Mouse (Mus musculus): Measurements from ENCODE around the gene Sap18b. TPM values are rescaled to one million over a fixed set of nuclear protein-coding genes. Genes with fewer than 3 reads are reported as not detected.

The Sap18b gene
- polyA plus RNA-seq, 1 experiment, result 164 TPM

- Histone ChIP-seq H3K27ac (ENCODE audit: insufficient read depth, low read length) (no peak overlapping the region), H3K4me1 (ENCODE audit: control insufficient read depth, insufficient read depth, low read length) (peaks cover 6% of the 10 kb centered on the region; the same call in 1 of the 2 replicates), H3K4me3 (ENCODE audit: insufficient read depth, low read length) (no peak overlapping the region)
- no peak for TF ChIP-seq POLR2A (IDR thresholded peaks at IDR 0.05; ENCODE audit: low read depth, low read length)
- no peak for TF ChIP-seq CTCF (IDR thresholded peaks at IDR 0.05; ENCODE audit: borderline replicate concordance, insufficient read depth, low read length)
These were observed 22.9 kb upstream of the Sap18b start for GRCm38 (mm10) chr8:95802231-95802630.

- H3K4me3 ChIP-seq (ENCODE audit: insufficient read depth, low read length), result peak overlapping the region; percentile 98; the same call in 1 of the 2 replicates
- H3K27ac ChIP-seq (ENCODE audit: insufficient read depth, low read length), result no peak overlapping the region
- H3K4me1 ChIP-seq (ENCODE audit: control insufficient read depth, insufficient read depth, low read length), result peaks cover 6% of the 10 kb centered on the region; the same call in 1 of the 2 replicates
- TF ChIP-seq POLR2A (IDR thresholded peaks at IDR 0.05; ENCODE audit: low read depth, low read length), result no peak
- TF ChIP-seq CTCF (IDR thresholded peaks at IDR 0.05; ENCODE audit: borderline replicate concordance, insufficient read depth, low read length), result no peak
These were observed 19.7 kb upstream of the Sap18b start for GRCm38 (mm10) chr8:95805482-95805881.

GRCm38 (mm10) chr8:95806461-95807191 lies 18.5 kb upstream of the Sap18b start:
- Histone ChIP-seq H3K4me3 (ENCODE audit: insufficient read depth, low read length) (peak overlapping the region; percentile 98), H3K4me1 (ENCODE audit: control insufficient read depth, insufficient read depth, low read length) (peaks cover 6% of the 10 kb centered on the region; the same call in 1 of the 2 replicates), H3K27ac (ENCODE audit: insufficient read depth, low read length) (peak overlapping the region; percentile 43; the same call in 1 of the 2 replicates)
- no peak for TF ChIP-seq POLR2A (IDR thresholded peaks at IDR 0.05; ENCODE audit: low read depth, low read length)
- no peak for TF ChIP-seq CTCF (IDR thresholded peaks at IDR 0.05; ENCODE audit: borderline replicate concordance, insufficient read depth, low read length)

- Histone ChIP-seq H3K27ac (ENCODE audit: insufficient read depth, low read length) (peak within 1 kb of the TSS; percentile 92), H3K4me1 (ENCODE audit: control insufficient read depth, insufficient read depth, low read length) (peaks cover 6% of the 10 kb centered on the region; the same call in 1 of the 2 replicates), H3K4me3 (ENCODE audit: insufficient read depth, low read length) (peak within 1 kb of the TSS; percentile 98)
- TF ChIP-seq CTCF (IDR thresholded peaks at IDR 0.05; ENCODE audit: borderline replicate concordance, insufficient read depth, low read length), result no peak
- TF ChIP-seq POLR2A (IDR thresholded peaks at IDR 0.05; ENCODE audit: low read depth, low read length), result peak; percentile 62; the same call in 1 of the 2 replicates
These were observed 17.8 kb upstream of the Sap18b start, which contains the start of gene Cnot1 for GRCm38 (mm10) chr8:95807331-95807843. Gene Cnot1, minus strand, starts transcription at chr8:95807464.

GRCm38 (mm10) chr8:95807861-95808260 lies 17.3 kb upstream of the Sap18b start:
- TF ChIP-seq CTCF (IDR thresholded peaks at IDR 0.05; ENCODE audit: borderline replicate concordance, insufficient read depth, low read length), result no peak
- peak; percentile 82 for TF ChIP-seq POLR2A (IDR thresholded peaks at IDR 0.05; ENCODE audit: low read depth, low read length)
- Histone ChIP-seq H3K4me1 (ENCODE audit: control insufficient read depth, insufficient read depth, low read length) (peaks cover 6% of the 10 kb centered on the region; the same call in 1 of the 2 replicates), H3K27ac (ENCODE audit: insufficient read depth, low read length) (peak overlapping the region; percentile 92), H3K4me3 (ENCODE audit: insufficient read depth, low read length) (peak overlapping the region; percentile 68)

- Histone ChIP-seq H3K4me1 (ENCODE audit: control insufficient read depth, insufficient read depth, low read length) (peaks cover 6% of the 10 kb centered on the region; the same call in 1 of the 2 replicates), H3K27ac (ENCODE audit: insufficient read depth, low read length) (no peak overlapping the region)
These were observed 16.5 kb upstream of the Sap18b start for GRCm38 (mm10) chr8:95808631-95809030.

GRCm38 (mm10) chr8:95809116-95809515 lies 16.0 kb upstream of the Sap18b start:
- Histone ChIP-seq H3K4me1 (ENCODE audit: control insufficient read depth, insufficient read depth, low read length) (peaks cover 6% of the 10 kb centered on the region; the same call in 1 of the 2 replicates), H3K27ac (ENCODE audit: insufficient read depth, low read length) (no peak overlapping the region), H3K4me3 (ENCODE audit: insufficient read depth, low read length) (no peak overlapping the region)
- TF ChIP-seq POLR2A (IDR thresholded peaks at IDR 0.05; ENCODE audit: low read depth, low read length), result no peak
- TF ChIP-seq CTCF (IDR thresholded peaks at IDR 0.05; ENCODE audit: borderline replicate concordance, insufficient read depth, low read length), result no peak

More at GRCm38 (mm10) chr8:95808631-95809030, 16.5 kb upstream of the Sap18b start:
- TF ChIP-seq POLR2A (IDR thresholded peaks at IDR 0.05; ENCODE audit: low read depth, low read length) (no peak), CTCF (IDR thresholded peaks at IDR 0.05; ENCODE audit: borderline replicate concordance, insufficient read depth, low read length) (no peak)
- H3K4me3 ChIP-seq (ENCODE audit: insufficient read depth, low read length), result no peak overlapping the region

- H3K4me3 ChIP-seq (ENCODE audit: insufficient read depth, low read length), result no peak overlapping the region
- H3K27ac ChIP-seq (ENCODE audit: insufficient read depth, low read length), result no peak overlapping the region
- TF ChIP-seq CTCF (IDR thresholded peaks at IDR 0.05; ENCODE audit: borderline replicate concordance, insufficient read depth, low read length), result no peak
- no peak for TF ChIP-seq POLR2A (IDR thresholded peaks at IDR 0.05; ENCODE audit: low read depth, low read length)
- H3K4me1 ChIP-seq (ENCODE audit: control insufficient read depth, insufficient read depth, low read length), result peaks cover 5% of the 10 kb centered on the region; the same call in 1 of the 2 replicates
These were observed 15.0 kb upstream of the Sap18b start for GRCm38 (mm10) chr8:95810184-95810591.

GRCm38 (mm10) chr8:95816044-95816708 lies 9.0 kb upstream of the Sap18b start:
- TF ChIP-seq POLR2A (IDR thresholded peaks at IDR 0.05; ENCODE audit: low read depth, low read length), result no peak
- H3K27ac ChIP-seq (ENCODE audit: insufficient read depth, low read length), result no peak overlapping the region
- no peak overlapping the region for H3K4me3 ChIP-seq (ENCODE audit: insufficient read depth, low read length)
- H3K4me1 ChIP-seq (ENCODE audit: control insufficient read depth, insufficient read depth, low read length), result no peaks in the 10 kb centered on the region
